Mouse (Mus musculus): ENCODE measurements around the gene Nutf2-ps1. TPM values are rescaled to one million over a fixed set of nuclear protein-coding genes. Genes with fewer than 3 reads are reported as not detected.

The Nutf2-ps1 gene
- polyA plus RNA-seq, 1 experiment from 2014 or later = 203 TPM

DNA sequence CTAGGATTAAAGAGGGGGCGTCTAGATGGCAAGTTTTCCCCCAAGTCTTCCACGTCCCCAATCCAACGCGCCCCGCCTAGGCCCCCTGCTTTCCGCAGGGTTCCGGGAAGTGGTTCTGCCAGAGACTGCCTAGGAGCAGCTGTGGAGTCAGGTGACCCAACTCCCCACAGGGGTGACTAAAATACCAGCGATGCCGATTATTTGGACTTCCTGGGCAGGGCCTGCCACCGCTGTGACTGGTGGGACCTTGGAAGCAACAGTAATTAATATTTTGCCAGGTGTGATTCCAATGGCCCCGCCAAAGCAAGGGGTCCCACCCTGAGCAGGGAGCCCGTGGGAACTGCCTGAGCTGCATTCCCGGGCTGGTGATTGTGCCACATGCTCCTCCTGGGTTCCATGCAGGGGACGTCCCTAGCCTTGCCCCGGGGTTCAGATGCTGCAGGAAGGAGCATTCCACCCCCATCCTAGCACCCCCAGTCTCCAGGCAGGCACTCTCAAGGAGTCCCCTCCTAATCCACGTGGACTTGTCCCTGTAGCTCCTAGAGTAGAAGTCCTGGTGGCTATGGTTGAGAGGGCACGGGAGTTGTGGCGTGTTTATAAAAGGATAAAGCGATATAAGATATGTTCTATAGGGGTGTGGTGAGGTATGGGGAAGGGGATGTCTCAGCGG, 31.5 kb downstream of the Nutf2-ps1 start:
- Histone ChIP-seq H3K4me2 (ENCODE audit: low read depth, low read length) (peak overlapping the region; percentile 23; the same call in 1 of the 2 replicates), H3K27ac (ENCODE audit: low read depth, low read length) (no peak overlapping the region), H3K4me1 (ENCODE audit: control insufficient read depth, insufficient read depth, low read length) (0 out of 2 replicates have a peak, but pooled peaks cover 2% of the 10 kb centered on the region), H3K9ac (replicated peaks; ENCODE audit: low read depth, low read length) (no peak overlapping the region), H3K36me3 (ENCODE audit: control insufficient read depth, insufficient read depth, low read length) (no peaks in the 10 kb centered on the region), H3K4me3 (ENCODE audit: low read depth, low read length) (no peak overlapping the region), H3K9me3 (ENCODE audit: control insufficient read depth, low read length) (no peaks in the 10 kb centered on the region), H3K27me3 (ENCODE audit: control insufficient read depth, insufficient read depth, low read length) (no peaks in the 10 kb centered on the region)
- WGBS = 29% methylated on average over 20 of the region's 20 CpGs
- no peak for ATAC-seq (ENCODE audit: low read depth)

DNA sequence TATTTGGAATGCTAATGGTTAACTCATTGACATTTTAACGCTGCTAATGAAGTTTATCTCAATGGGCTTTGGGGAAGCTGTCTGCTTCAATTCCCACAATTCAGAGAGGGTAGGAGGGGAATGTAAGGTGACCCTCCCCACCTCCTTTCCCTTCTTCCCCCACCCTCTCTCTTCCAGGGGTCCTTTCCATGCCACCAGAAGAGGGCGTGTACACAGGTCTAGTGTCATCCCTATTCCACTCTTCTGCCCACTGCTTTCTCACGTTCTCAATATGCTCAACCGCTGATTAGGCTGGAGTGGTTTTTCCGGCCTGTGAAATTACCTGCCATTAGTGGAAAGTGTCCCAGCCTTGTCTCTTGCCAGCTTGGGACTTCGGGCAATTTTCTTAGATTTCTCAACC, 32.0 kb downstream of the Nutf2-ps1 start:
- no peak for ATAC-seq (ENCODE audit: low read depth)
- Histone ChIP-seq H3K36me3 (ENCODE audit: control insufficient read depth, insufficient read depth, low read length) (no peaks in the 10 kb centered on the region), H3K9me3 (ENCODE audit: control insufficient read depth, low read length) (no peaks in the 10 kb centered on the region), H3K4me1 (ENCODE audit: control insufficient read depth, insufficient read depth, low read length) (0 out of 2 replicates have a peak, but pooled peaks cover 2% of the 10 kb centered on the region), H3K9ac (replicated peaks; ENCODE audit: low read depth, low read length) (no peak overlapping the region), H3K27ac (ENCODE audit: low read depth, low read length) (no peak overlapping the region), H3K27me3 (ENCODE audit: control insufficient read depth, insufficient read depth, low read length) (no peaks in the 10 kb centered on the region), H3K4me3 (ENCODE audit: low read depth, low read length) (no peak overlapping the region), H3K4me2 (ENCODE audit: low read depth, low read length) (peak overlapping the region; percentile 23; the same call in 1 of the 2 replicates)
- 36% methylated on average over 6 of the region's 6 CpGs for WGBS

GRCm38 (mm10) chr19:53554981-53555616, 33.8 kb downstream of the Nutf2-ps1 start:
- H3K36me3 ChIP-seq (ENCODE audit: control insufficient read depth, insufficient read depth, low read length) = no peaks in the 10 kb centered on the region
- WGBS = 79% methylated on average over 5 of the region's 5 CpGs
- H3K9me3 ChIP-seq (ENCODE audit: control insufficient read depth, low read length) = no peaks in the 10 kb centered on the region
- no peak overlapping the region for H3K4me3 ChIP-seq (ENCODE audit: low read depth, low read length)
- no peak overlapping the region for H3K9ac ChIP-seq (replicated peaks; ENCODE audit: low read depth, low read length)
- no peaks in the 10 kb centered on the region for H3K27me3 ChIP-seq (ENCODE audit: control insufficient read depth, insufficient read depth, low read length)
- ATAC-seq (ENCODE audit: low read depth) = no peak
- no peak overlapping the region for H3K4me2 ChIP-seq (ENCODE audit: low read depth, low read length)
- no peak overlapping the region for H3K27ac ChIP-seq (ENCODE audit: low read depth, low read length)
- H3K4me1 ChIP-seq (ENCODE audit: control insufficient read depth, insufficient read depth, low read length) = 0 out of 2 replicates have a peak, but pooled peaks cover 2% of the 10 kb centered on the region

- no peaks in the 10 kb centered on the region for H3K9me3 ChIP-seq (ENCODE audit: control insufficient read depth, low read length)
- 0 out of 2 replicates have a peak, but pooled peaks cover 2% of the 10 kb centered on the region for H3K4me1 ChIP-seq (ENCODE audit: control insufficient read depth, insufficient read depth, low read length)
- no peak overlapping the region for H3K9ac ChIP-seq (replicated peaks; ENCODE audit: low read depth, low read length)
- no peak overlapping the region for H3K4me3 ChIP-seq (ENCODE audit: low read depth, low read length)
- H3K27me3 ChIP-seq (ENCODE audit: control insufficient read depth, insufficient read depth, low read length) = no peaks in the 10 kb centered on the region
- no peaks in the 10 kb centered on the region for H3K36me3 ChIP-seq (ENCODE audit: control insufficient read depth, insufficient read depth, low read length)
- H3K27ac ChIP-seq (ENCODE audit: low read depth, low read length) = no peak overlapping the region
- 93% methylated on average over 11 of the region's 11 CpGs for WGBS
- ATAC-seq (ENCODE audit: low read depth) = no peak
- H3K4me2 ChIP-seq (ENCODE audit: low read depth, low read length) = no peak overlapping the region
These were observed 34.5 kb downstream of the Nutf2-ps1 start for GRCm38 (mm10) chr19:53554402-53554801.

- no peak overlapping the region for H3K9ac ChIP-seq (replicated peaks; ENCODE audit: low read depth, low read length)
- no peaks in the 10 kb centered on the region for H3K36me3 ChIP-seq (ENCODE audit: control insufficient read depth, insufficient read depth, low read length)
- no peak overlapping the region for H3K27ac ChIP-seq (ENCODE audit: low read depth, low read length)
- ATAC-seq (ENCODE audit: low read depth) = no peak
- H3K4me2 ChIP-seq (ENCODE audit: low read depth, low read length) = no peak overlapping the region
- H3K27me3 ChIP-seq (ENCODE audit: control insufficient read depth, insufficient read depth, low read length) = no peaks in the 10 kb centered on the region
- no peaks in the 10 kb centered on the region for H3K9me3 ChIP-seq (ENCODE audit: control insufficient read depth, low read length)
- H3K4me3 ChIP-seq (ENCODE audit: low read depth, low read length) = no peak overlapping the region
- H3K4me1 ChIP-seq (ENCODE audit: control insufficient read depth, insufficient read depth, low read length) = 0 out of 2 replicates have a peak, but pooled peaks cover 2% of the 10 kb centered on the region
- WGBS = 57% methylated on average over 6 of the region's 6 CpGs
These were observed 36.1 kb downstream of the Nutf2-ps1 start for GRCm38 (mm10) chr19:53552795-53553194.

DNA sequence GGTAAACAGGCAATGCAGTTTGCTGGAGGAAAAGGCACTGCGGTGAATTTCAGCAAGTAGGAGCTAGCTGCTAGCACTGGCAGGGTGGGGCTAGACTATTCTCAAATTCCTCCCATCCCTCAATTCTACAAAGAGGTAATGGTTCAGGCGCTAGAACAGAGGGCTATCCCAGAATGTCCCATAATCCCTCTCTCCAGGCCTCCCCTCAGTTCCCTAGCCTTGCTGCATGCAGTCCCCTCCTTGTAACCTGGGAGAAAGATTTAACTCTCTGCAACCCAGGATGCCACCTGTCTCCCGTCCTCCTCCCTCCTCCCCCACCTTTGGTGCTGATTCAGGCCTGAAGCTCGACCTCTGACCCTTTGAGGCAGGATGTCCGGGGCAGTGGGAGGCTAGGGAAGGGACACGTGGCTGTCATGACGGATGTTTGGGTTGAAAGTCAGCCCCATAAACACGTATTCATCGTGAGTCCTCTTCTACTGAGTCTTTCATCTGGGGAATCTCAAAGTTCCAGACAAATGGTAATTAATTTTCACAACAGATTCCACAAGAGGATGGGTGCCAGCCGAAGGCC, 36.6 kb downstream of the Nutf2-ps1 start:
- 29% methylated on average over 10 of the region's 10 CpGs for WGBS

GRCm38 (mm10) chr19:53550972-53551371, 37.9 kb downstream of the Nutf2-ps1 start:
- Histone ChIP-seq H3K9ac (replicated peaks; ENCODE audit: low read depth, low read length) (no peak overlapping the region), H3K9me3 (ENCODE audit: control insufficient read depth, low read length) (no peaks in the 10 kb centered on the region), H3K27me3 (ENCODE audit: control insufficient read depth, insufficient read depth, low read length) (no peaks in the 10 kb centered on the region), H3K4me2 (ENCODE audit: low read depth, low read length) (no peak overlapping the region), H3K27ac (ENCODE audit: low read depth, low read length) (no peak overlapping the region), H3K4me1 (ENCODE audit: control insufficient read depth, insufficient read depth, low read length) (no peaks in the 10 kb centered on the region), H3K4me3 (ENCODE audit: low read depth, low read length) (no peak overlapping the region), H3K36me3 (ENCODE audit: control insufficient read depth, insufficient read depth, low read length) (no peaks in the 10 kb centered on the region)
- 85% methylated on average over 12 of the region's 12 CpGs for WGBS
- ATAC-seq (ENCODE audit: low read depth) = no peak

More for the DNA sequence above, 36.6 kb downstream of the Nutf2-ps1 start:
- no peak overlapping the region for H3K9ac ChIP-seq (replicated peaks; ENCODE audit: low read depth, low read length)
- no peak overlapping the region for H3K4me2 ChIP-seq (ENCODE audit: low read depth, low read length)
- H3K4me3 ChIP-seq (ENCODE audit: low read depth, low read length) = no peak overlapping the region
- H3K36me3 ChIP-seq (ENCODE audit: control insufficient read depth, insufficient read depth, low read length) = no peaks in the 10 kb centered on the region
- ATAC-seq (ENCODE audit: low read depth) = no peak
- H3K27ac ChIP-seq (ENCODE audit: low read depth, low read length) = no peak overlapping the region
- 0 out of 2 replicates have a peak, but pooled peaks cover 2% of the 10 kb centered on the region for H3K4me1 ChIP-seq (ENCODE audit: control insufficient read depth, insufficient read depth, low read length)
- H3K27me3 ChIP-seq (ENCODE audit: control insufficient read depth, insufficient read depth, low read length) = no peaks in the 10 kb centered on the region
- H3K9me3 ChIP-seq (ENCODE audit: control insufficient read depth, low read length) = no peaks in the 10 kb centered on the region

DNA sequence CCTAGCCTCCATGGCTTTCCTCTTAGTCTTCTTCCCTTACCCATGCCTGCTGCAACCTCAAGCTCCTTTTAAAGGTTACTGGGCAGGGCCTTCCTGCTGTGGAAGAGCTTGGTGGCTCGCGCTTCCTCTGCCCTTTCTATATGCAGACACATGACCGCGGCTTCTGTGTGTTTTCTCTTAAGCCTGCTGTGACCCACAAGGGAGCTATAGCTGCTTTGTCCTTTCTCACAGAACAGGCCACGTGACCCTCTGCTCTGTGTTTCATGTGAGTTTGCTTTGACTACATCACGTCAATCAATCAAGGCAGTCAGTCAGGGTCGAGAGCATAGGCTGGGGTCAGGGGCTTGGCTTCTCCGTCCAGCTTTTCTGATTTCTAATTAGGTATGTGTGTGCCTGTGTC, 41.3 kb downstream of the Nutf2-ps1 start:
- no peak overlapping the region for H3K4me2 ChIP-seq (ENCODE audit: low read depth, low read length)
- no peak for ATAC-seq (ENCODE audit: low read depth)
- no peaks in the 10 kb centered on the region for H3K4me1 ChIP-seq (ENCODE audit: control insufficient read depth, insufficient read depth, low read length)
- H3K9ac ChIP-seq (replicated peaks; ENCODE audit: low read depth, low read length) = no peak overlapping the region
- H3K27ac ChIP-seq (ENCODE audit: low read depth, low read length) = no peak overlapping the region
- H3K36me3 ChIP-seq (ENCODE audit: control insufficient read depth, insufficient read depth, low read length) = no peaks in the 10 kb centered on the region
- H3K9me3 ChIP-seq (ENCODE audit: control insufficient read depth, low read length) = no peaks in the 10 kb centered on the region
- no peak overlapping the region for H3K4me3 ChIP-seq (ENCODE audit: low read depth, low read length)
- WGBS = 22% methylated on average over 8 of the region's 8 CpGs
- H3K27me3 ChIP-seq (ENCODE audit: control insufficient read depth, insufficient read depth, low read length) = no peaks in the 10 kb centered on the region

All from neural tube, embryonic 14.5 days (tissue).